Mouse (Mus musculus): Measurements from ENCODE around the gene Hvcn1.

DNA sequence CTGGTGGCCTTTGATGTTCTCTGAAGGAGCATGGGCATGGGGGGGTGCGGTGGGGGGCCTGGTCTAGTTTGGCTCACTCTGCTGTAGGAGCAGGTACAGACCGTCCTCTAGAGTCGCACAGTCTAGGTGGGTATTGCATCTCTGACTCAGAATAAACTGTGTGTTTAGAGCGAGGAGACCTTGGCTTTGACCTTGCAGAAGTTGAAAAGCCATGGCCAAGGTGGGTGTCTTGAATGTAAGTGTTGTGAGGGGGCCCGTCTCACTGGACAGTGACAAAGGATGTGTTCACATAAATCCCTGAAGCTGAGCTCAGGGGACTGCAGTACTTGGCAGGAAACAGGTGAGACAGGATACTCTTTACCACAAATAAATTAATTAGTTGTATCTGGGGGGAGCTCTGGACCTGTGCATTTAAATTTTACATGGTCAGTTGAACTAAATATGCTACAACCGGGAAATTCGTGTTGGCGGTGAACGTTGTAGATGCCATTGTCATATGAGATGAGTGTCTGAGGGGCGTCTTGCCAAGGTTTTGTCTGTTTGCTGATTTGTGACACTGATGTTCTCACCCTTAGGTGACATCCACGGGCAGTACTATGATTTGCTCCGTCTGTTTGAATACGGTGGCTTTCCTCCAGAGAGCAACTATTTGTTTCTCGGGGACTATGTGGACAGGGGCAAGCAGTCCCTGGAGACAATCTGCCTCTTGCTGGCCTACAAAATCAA is 38.1 kb upstream of the Hvcn1 start:
- TF ChIP-seq CTCF (IDR thresholded peaks at IDR 0.05; ENCODE audit: low read depth) (no peak), EP300 (IDR thresholded peaks at IDR 0.05; ENCODE audit: low read depth) (no peak)
